Comparison of ENCODE assay signal across 26 mouse cellular contexts in the genomic region with DNA sequence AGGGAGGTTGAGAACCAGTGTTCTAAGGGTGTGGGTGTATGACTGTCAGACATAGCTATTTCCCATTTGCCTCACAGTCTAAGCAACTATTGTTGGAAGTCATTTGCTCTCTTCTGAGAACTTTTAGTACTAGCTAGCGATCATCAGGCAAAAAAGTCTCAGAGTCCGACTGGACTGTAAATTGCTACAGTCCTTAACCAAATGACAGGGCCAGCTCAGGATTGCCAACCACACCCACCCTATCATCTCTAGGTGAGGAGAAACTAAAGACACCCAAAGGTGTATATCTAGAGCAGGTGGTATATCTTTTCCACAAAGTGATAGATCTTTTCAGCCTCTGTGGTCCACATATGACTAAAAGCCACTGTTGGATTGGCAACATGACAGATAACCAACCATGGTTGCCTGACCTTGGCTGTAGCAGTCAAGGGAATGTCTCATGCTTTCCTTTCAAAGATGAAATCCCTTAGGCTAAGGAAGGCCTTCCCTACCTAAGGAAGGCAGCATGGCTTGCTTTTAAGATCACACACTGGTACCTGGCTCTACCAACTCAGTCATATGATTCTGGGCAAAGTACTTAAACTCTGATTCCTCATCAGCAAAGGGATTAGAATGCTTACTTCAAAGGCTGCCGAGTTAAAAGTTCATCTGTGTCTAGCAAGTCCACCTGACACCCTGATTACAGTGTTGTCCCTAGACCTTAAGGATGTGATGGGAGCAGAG. TPM values are rescaled to one million over a fixed set of nuclear protein-coding genes. Genes with fewer than 3 reads are reported as not detected.
"Had no signal": no experiment of that assay in that cellular context is flagged by ENCODE, and none has a peak within 500 bp of the region (broad histone marks: within the 10 kb centered on the region; RNA-seq: fewer than 3 reads in every experiment).

No protein-coding gene starts in this region.

- H3K27ac ChIP-seq: kidney, embryonic 15.5 days; limb, embryonic 12.5 days; liver, embryonic 14.5 days; midbrain, embryonic 10.5 days; neural tube, embryonic 12.5 days; stomach, embryonic 15.5 days had no signal

- H3K9ac ChIP-seq: kidney, embryonic 15.5 days; limb, embryonic 12.5 days; liver, embryonic 14.5 days; neural tube, embryonic 12.5 days; stomach, embryonic 15.5 days had no signal

- H3K27me3 ChIP-seq: kidney, embryonic 15.5 days; limb, embryonic 12.5 days; neural tube, embryonic 12.5 days; stomach, embryonic 15.5 days had no signal

- H3K4me2 ChIP-seq: kidney, embryonic 15.5 days; limb, embryonic 12.5 days; neural tube, embryonic 12.5 days; stomach, embryonic 15.5 days had no signal

- ATAC-seq: lung, postnatal 0 days had no signal

- H3K9me3 ChIP-seq: kidney, embryonic 15.5 days; limb, embryonic 12.5 days; midbrain, embryonic 10.5 days; neural tube, embryonic 12.5 days; stomach, embryonic 15.5 days had no signal

- H3K4me3 ChIP-seq: kidney, embryonic 15.5 days; limb, embryonic 12.5 days; midbrain, embryonic 10.5 days; neural tube, embryonic 12.5 days; stomach, embryonic 15.5 days had no signal

- DNase-seq: kidney, adult 11 months; kidney, postnatal 25 days; layer of hippocampus, adult 9-11 months; layer of hippocampus, postnatal 36 days; liver; lung, adult 2 months; lung, postnatal 4 days; midbrain, embryonic 14.5 days; right cerebral cortex, postnatal 4 days; thymus, adult 2 months; thymus, postnatal 25 days had no signal

RNA-seq across cellular contexts. Expression of a gene that starts 2.7 kb away (rescaled TPM):
- total RNA-seq: neutrophil, adult 5-6 weeks had no signal

RNA-seq across cellular contexts. Expression of a gene that starts 5.2 kb away (rescaled TPM):
- total RNA-seq: layer of hippocampus, adult 18-20 months; layer of hippocampus, postnatal 36 days; left cerebral cortex, adult 8-10 months; left cerebral cortex, postnatal 25 days; megakaryocyte, adult 5-6 weeks; neutrophil, adult 5-6 weeks had no signal
- polyA plus RNA-seq: lung, adult 2 months; lung, postnatal 0 days; midbrain, embryonic 10.5 days; midbrain, embryonic 14.5 days; neural tube, embryonic 12.5 days; spleen, adult 2 months; testis, adult 2 months; thymus, adult 2 months; urinary bladder, adult 2 months had no signal

RNA-seq across cellular contexts. Expression of a gene that starts 28.8 kb away (rescaled TPM):
- total RNA-seq: neutrophil, adult 5-6 weeks had no signal
- polyA plus RNA-seq: kidney, embryonic 15.5 days; lung, postnatal 0 days; midbrain, embryonic 10.5 days; midbrain, embryonic 14.5 days had no signal

RNA-seq across cellular contexts. Expression of a gene that starts 28.9 kb away (rescaled TPM):
- total RNA-seq: neutrophil, adult 5-6 weeks had no signal
